Mouse (Mus musculus) midbrain, embryonic 16.5 days (tissue): ENCODE data around the gene Mif4gd. TPM values are rescaled to one million over a fixed set of nuclear protein-coding genes. Genes with fewer than 3 reads are reported as not detected.

Experiments used
- ATAC-seq: fragments of 200-750 bp; cut with Nextera tagmentation; 2 replicates; pipeline ENCODE4 v1.8.0; 2017; ENCODE audit warnings: moderate TSS enrichment
- H3K27ac ChIP-seq: fragments of 300-500 bp; sonication (generic); 2 replicates; pipeline ENCODE4 v1.5.1; 2014; ENCODE audit warnings: mild to moderate bottlenecking, low read length, mixed read lengths
- H3K27me3 ChIP-seq: fragments of 300-500 bp; sonication (generic); 2 replicates; pipeline ENCODE4 v1.6.1; 2014; ENCODE audit warnings: low read depth, low read length, mixed read lengths; ENCODE audit not compliant: control insufficient read depth, insufficient read depth
- H3K36me3 ChIP-seq: fragments of 300-500 bp; sonication (generic); 2 replicates; pipeline ENCODE4 v1.6.1; 2014; ENCODE audit warnings: mild to moderate bottlenecking, low read length, moderate library complexity, mixed read lengths; ENCODE audit not compliant: control insufficient read depth, insufficient read depth
- H3K4me1 ChIP-seq: fragments of 300-500 bp; sonication (generic); 2 replicates; pipeline ENCODE4 v1.6.1; 2014; ENCODE audit warnings: mild to moderate bottlenecking, low read length, mixed read lengths; ENCODE audit not compliant: control insufficient read depth, insufficient read depth
- H3K4me2 ChIP-seq: fragments of 300-500 bp; sonication (generic); 2 replicates; pipeline ENCODE4 v1.6.1; 2014; ENCODE audit warnings: mild to moderate bottlenecking, low read length, mixed read lengths
- H3K4me3 ChIP-seq: fragments of 300-500 bp; sonication (generic); 2 replicates; pipeline ENCODE4 v1.5.1; 2014; ENCODE audit warnings: low read depth, mild to moderate bottlenecking, low read length, moderate library complexity, mixed read lengths
- H3K9ac ChIP-seq: fragments of 300-500 bp; sonication (generic); 2 replicates; pipeline ENCODE4 v1.6.1; 2014; ENCODE audit warnings: low read depth, low read length, mixed read lengths
- H3K9me3 ChIP-seq: fragments of 300-500 bp; sonication (generic); replicated peaks from 2 replicates; pipeline ENCODE4 v1.6.1; 2014; ENCODE audit warnings: mild to moderate bottlenecking, low read length, mixed read lengths; ENCODE audit not compliant: control insufficient read depth, poor library complexity, severe bottlenecking
- WGBS: fragments of 180-500 bp; shearing (Covaris S2); extraction: QIAGEN DNeasy Blood & Tissue Kit; methylation state at CpG from one replicate; pipeline ENCODE4 v1.1.7; 2014; 5-methylcytosine and 5-hydroxymethylcytosine counted together
- polyA plus RNA-seq: library from polyadenylated mRNA; unstranded; fragments of >200 nt; fragmentation: Nextera tagmentation; extraction: Ambion mirVana; gene quantifications from 2 replicates; pipeline ENCODE4 v1.2.1, GENCODE M21; 2015

The Mif4gd gene
- polyA plus RNA-seq, 1 experiment from 2014 or later = 12.5 TPM

GRCm38 (mm10) chr11:115636960-115637359 is 24.2 kb upstream of the Mif4gd start:
- Histone ChIP-seq H3K36me3 (no peaks in the 10 kb centered on the region), H3K4me1 (no peaks in the 10 kb centered on the region), H3K4me3 (no peak overlapping the region), H3K9me3 (no peaks in the 10 kb centered on the region), H3K27me3 (no peaks in the 10 kb centered on the region), H3K9ac (no peak overlapping the region), H3K4me2 (no peak overlapping the region), H3K27ac (no peak overlapping the region)
- no peak for ATAC-seq
- 82% methylated on average over 3 of the region's 3 CpGs for WGBS

GRCm38 (mm10) chr11:115635484-115635883 is 22.7 kb upstream of the Mif4gd start:
- no peak overlapping the region for H3K4me2 ChIP-seq
- H3K9ac ChIP-seq = no peak overlapping the region
- no peaks in the 10 kb centered on the region for H3K27me3 ChIP-seq
- no peaks in the 10 kb centered on the region for H3K9me3 ChIP-seq
- H3K27ac ChIP-seq = no peak overlapping the region
- ATAC-seq = no peak
- H3K4me3 ChIP-seq = no peak overlapping the region
- H3K4me1 ChIP-seq = no peaks in the 10 kb centered on the region
- 79% methylated on average over 8 of the region's 8 CpGs for WGBS
- H3K36me3 ChIP-seq = no peaks in the 10 kb centered on the region

- H3K27me3 ChIP-seq = no peaks in the 10 kb centered on the region
- H3K27ac ChIP-seq = no peak overlapping the region
- no peaks in the 10 kb centered on the region for H3K36me3 ChIP-seq
- ATAC-seq = no peak
- H3K4me1 ChIP-seq = no peaks in the 10 kb centered on the region
- no peak overlapping the region for H3K9ac ChIP-seq
- H3K4me2 ChIP-seq = no peak overlapping the region
- H3K4me3 ChIP-seq = no peak overlapping the region
- H3K9me3 ChIP-seq = no peaks in the 10 kb centered on the region
- WGBS = 90% methylated on average over 8 of the region's 8 CpGs
Observed at GRCm38 (mm10) chr11:115635041-115635440, 22.3 kb upstream of the Mif4gd start.

- no peak overlapping the region for H3K9ac ChIP-seq
- WGBS = 72% methylated on average over 4 of the region's 4 CpGs
- H3K9me3 ChIP-seq = no peaks in the 10 kb centered on the region
- H3K4me3 ChIP-seq = no peak overlapping the region
- H3K4me2 ChIP-seq = no peak overlapping the region
- no peaks in the 10 kb centered on the region for H3K27me3 ChIP-seq
- no peak overlapping the region for H3K27ac ChIP-seq
- no peak for ATAC-seq
- no peaks in the 10 kb centered on the region for H3K36me3 ChIP-seq
- no peaks in the 10 kb centered on the region for H3K4me1 ChIP-seq
Observed at GRCm38 (mm10) chr11:115634109-115634508, 21.3 kb upstream of the Mif4gd start.

GRCm38 (mm10) chr11:115632862-115633261 is 20.1 kb upstream of the Mif4gd start:
- Histone ChIP-seq H3K9me3 (no peaks in the 10 kb centered on the region), H3K4me1 (no peaks in the 10 kb centered on the region), H3K4me3 (no peak overlapping the region), H3K4me2 (no peak overlapping the region), H3K36me3 (no peaks in the 10 kb centered on the region), H3K27ac (no peak overlapping the region), H3K9ac (no peak overlapping the region), H3K27me3 (no peaks in the 10 kb centered on the region)
- 89% methylated on average over 10 of the region's 10 CpGs for WGBS
- ATAC-seq = no peak

GRCm38 (mm10) chr11:115632247-115632646 is 19.5 kb upstream of the Mif4gd start:
- WGBS = 86% methylated on average over 7 of the region's 7 CpGs
- no peak for ATAC-seq
- H3K4me3 ChIP-seq = no peak overlapping the region
- H3K27ac ChIP-seq = no peak overlapping the region
- H3K4me2 ChIP-seq = no peak overlapping the region
- H3K9me3 ChIP-seq = no peaks in the 10 kb centered on the region
- H3K9ac ChIP-seq = no peak overlapping the region
- H3K4me1 ChIP-seq = peaks cover under 1% of the 10 kb centered on the region
- no peaks in the 10 kb centered on the region for H3K36me3 ChIP-seq
- no peaks in the 10 kb centered on the region for H3K27me3 ChIP-seq

GRCm38 (mm10) chr11:115631505-115631890 is 18.7 kb upstream of the Mif4gd start:
- no peak overlapping the region for H3K9ac ChIP-seq
- ATAC-seq = no peak
- peaks cover 7% of the 10 kb centered on the region for H3K4me1 ChIP-seq
- 22% methylated on average over 3 of the region's 3 CpGs for WGBS
- H3K27me3 ChIP-seq = no peaks in the 10 kb centered on the region
- no peaks in the 10 kb centered on the region for H3K36me3 ChIP-seq
- no peak overlapping the region for H3K27ac ChIP-seq
- H3K4me2 ChIP-seq = no peak overlapping the region
- H3K9me3 ChIP-seq = no peaks in the 10 kb centered on the region
- H3K4me3 ChIP-seq = no peak overlapping the region

GRCm38 (mm10) chr11:115630532-115631504 is 18.0 kb upstream of the Mif4gd start:
- no peak for ATAC-seq
- no peak overlapping the region for H3K9ac ChIP-seq
- peaks cover 7% of the 10 kb centered on the region for H3K4me1 ChIP-seq
- no peak overlapping the region for H3K4me3 ChIP-seq
- no peaks in the 10 kb centered on the region for H3K9me3 ChIP-seq
- no peak overlapping the region for H3K4me2 ChIP-seq
- H3K36me3 ChIP-seq = no peaks in the 10 kb centered on the region
- WGBS = 51% methylated on average over 16 of the region's 16 CpGs
- no peaks in the 10 kb centered on the region for H3K27me3 ChIP-seq
- no peak overlapping the region for H3K27ac ChIP-seq

GRCm38 (mm10) chr11:115629734-115630531 is 17.2 kb upstream of the Mif4gd start:
- no peak overlapping the region for H3K27ac ChIP-seq
- H3K36me3 ChIP-seq = no peaks in the 10 kb centered on the region
- no peak overlapping the region for H3K4me2 ChIP-seq
- no peak overlapping the region for H3K9ac ChIP-seq
- H3K4me3 ChIP-seq = no peak overlapping the region
- peaks cover 7% of the 10 kb centered on the region for H3K4me1 ChIP-seq
- 86% methylated on average over 13 of the region's 13 CpGs for WGBS
- no peak for ATAC-seq
- H3K9me3 ChIP-seq = no peaks in the 10 kb centered on the region
- H3K27me3 ChIP-seq = no peaks in the 10 kb centered on the region
